Mouse (Mus musculus) left cerebral cortex, adult 18-20 months (tissue): Measurements from ENCODE around the gene Dclre1b. TPM values are rescaled to one million over a fixed set of nuclear protein-coding genes. Genes with fewer than 3 reads are reported as not detected.
A peak's percentile ranks its signal among the peaks of the same experiment; 100 is the strongest.

Source experiments
- DNase-seq, 2 experiments: peaks; one replicate each; pipeline ENCODE4 v3.0.0; 2021 to 2022; ENCODE audit warnings: low spot score in 2 of 2, mixed read lengths in 1 of 2
- total RNA-seq, 2 experiments: library from RNA; stranded (reverse); gene quantifications; 2 replicates each; pipeline ENCODE4 v1.2.3; 2021

Dclre1b gene
- total RNA-seq, 2 experiments from 2014 or later = 5.9 to 7.8 TPM

DNA sequence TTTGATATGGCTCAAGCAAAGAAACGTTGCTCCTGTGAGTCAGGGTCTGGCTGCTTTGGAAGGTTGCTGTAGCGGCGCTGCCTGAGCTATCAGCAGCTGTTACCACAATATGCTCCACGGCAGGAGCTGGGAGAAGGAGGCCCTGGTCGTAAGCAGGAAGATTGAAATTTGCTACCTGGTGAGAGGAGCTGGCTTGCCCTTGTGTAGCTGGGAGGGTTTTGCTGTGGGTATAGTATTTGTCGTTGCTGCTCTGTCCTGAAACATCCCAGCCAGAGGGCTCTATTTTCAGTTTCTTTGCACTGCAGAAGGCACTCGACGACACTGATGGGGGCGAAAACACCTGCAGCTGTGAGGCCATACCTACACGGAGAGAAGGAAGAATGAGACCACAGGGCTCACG, 31.3 kb downstream of the Dclre1b start:
- DNase-seq = peak in 1 of 2 experiments; percentile 19

DNA sequence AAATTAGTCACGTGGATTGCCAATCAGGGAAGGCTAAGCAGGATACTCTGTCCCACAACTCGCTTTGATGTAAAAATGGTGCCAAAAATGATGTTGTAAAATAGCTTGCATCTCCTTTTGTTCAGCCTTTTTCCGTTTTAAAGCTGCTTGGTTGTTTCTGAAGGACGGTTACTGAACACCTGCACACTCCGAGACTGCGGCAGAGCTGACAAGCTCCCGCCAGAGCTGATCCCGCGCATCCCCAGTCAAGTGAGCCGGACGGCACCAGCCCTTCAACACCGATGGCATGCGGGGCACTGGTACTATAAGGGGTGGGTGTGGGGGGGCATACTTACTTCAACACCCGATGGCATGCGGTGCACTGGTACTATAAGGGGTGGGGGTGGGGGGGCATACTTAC, 35.2 kb downstream of the Dclre1b start:
- no peak for DNase-seq

DNA sequence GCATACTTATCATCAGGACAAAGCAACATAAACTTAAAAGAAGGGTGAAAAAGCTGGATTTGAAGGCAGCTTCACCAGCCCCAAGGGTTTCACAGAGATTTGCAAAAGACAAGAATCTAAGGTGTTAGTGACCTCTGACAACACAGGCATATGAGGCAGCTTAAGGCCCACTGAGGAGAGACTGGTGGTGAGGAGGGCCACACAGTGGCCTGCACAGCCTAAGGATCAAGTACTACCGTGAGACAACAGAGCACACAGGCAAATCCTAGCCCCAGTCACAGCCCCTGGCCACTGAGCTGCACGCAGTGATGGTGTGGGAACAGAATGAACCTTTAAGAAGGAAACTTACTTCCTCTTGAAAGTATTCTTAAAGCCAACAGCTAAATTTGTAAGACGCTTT, 35.7 kb downstream of the Dclre1b start:
- DNase-seq = no peak

DNA sequence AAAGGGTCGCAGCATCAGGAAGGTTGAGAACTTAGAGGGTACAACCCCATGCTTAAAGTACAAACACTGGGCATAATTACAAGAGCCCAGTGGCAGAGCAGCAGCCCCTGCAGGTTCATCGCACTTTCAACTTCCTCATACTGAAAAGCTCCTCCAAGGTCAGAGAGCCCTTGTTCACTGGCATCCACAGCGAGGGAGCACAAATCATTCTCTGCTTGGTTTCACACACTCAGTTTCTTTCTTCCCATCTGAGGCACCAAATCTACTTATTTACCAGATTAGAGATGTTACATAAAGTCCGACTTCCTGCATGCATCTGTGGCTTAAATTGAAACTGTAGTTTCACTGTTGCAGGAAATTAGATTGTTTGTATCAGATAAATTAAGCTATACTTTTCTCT, 36.4 kb downstream of the Dclre1b start:
- no peak for DNase-seq

DNA sequence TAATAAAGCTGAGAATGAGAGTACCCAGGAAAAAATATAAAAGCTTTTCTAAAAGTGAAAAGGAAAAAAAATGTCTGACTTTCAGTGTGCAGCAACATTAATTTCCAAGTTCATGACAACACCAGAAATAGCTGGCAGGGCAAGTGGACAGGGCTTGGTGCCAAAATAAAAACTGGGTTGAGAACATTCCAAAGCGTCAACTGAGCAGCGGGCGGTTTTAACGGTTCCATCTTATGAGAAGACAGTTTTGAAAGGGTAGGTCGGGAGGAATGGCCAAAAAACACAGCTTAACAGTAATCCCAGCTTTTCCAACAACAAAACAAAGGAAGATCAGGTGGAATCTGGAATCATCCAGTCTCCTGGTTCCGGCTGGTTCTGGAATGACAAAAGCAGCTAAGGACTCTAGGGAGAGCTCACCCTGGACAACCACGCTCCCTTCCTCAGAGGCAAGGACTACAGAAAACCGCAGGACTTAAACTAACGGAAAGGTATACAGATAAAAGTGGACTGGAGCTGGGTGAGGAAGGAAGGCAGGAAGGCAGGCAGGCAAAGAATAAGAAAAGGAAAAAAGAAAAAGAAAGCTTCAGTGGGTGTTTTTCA, 37.6 kb downstream of the Dclre1b start:
- no peak for DNase-seq

DNA sequence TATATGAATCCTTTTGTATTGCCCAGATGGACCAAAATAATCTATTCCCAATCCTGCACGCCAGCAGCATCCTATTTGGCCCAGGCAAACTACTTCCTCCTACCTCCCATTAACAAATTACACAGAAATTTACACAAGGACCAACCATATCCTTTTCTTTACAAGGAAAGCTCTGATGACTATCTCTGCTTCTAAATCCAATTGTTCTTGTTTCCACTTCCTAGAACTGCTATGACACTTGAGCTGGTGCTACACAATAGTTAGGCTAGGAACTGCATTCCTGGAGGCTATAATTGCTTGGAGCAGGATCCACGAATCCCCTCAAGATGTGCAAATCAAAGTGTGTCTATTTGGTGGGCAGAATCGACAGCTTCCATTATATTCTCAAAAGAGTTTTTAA, 42.5 kb downstream of the Dclre1b start:
- no peak for DNase-seq

DNA sequence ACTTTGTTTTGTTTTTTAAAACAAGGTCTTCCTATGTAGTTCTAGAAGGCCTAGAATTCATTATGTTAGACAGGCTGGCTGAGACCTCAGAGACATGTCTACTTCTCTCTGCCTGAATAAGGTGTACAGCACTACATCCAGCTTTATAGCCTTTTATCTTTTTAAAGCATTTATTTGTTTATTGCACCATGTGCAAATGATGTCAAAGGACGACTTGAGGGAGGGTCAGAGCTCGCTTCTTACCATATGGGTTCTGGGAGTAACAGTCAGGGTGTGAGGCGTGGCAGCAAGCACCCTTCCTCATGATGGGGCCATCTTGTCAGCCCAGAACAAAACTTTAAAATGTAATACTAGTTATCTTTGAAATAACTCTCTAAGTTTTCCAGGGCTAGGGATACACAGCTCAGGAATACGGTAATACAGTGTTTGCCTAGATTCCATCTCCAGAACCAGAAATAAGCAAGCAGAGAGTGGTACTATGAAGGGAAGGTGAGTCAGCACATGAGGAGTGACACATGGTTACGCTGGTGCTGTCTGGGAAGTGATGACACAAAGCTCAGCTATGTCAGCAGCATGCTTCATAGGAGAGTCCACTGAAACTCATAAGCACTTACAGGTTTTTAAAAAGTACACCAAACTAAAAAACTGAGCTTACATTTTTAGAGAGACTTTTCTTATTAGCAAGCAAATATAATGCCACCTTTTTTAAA, 49.8 kb downstream of the Dclre1b start:
- DNase-seq = no peak

DNA sequence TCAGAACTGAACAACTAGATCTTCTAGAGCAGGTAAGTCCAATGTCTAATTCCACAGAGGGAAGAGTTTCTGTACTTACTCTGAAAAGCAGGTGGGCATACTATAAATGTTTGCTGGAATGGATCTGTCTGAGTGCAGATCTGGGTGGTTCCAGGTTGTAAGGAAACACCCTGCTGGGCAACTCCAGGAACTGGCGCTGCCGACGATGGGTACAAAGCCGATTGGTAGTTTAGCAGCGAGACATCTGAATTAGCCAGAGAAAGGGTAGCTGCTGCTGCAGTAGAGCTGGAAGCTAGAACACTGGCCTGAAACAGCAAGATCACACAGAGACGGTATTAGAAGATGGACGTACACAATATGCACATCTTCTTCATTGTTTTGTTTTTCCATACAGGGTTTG, 50.8 kb downstream of the Dclre1b start:
- DNase-seq = no peak

DNA sequence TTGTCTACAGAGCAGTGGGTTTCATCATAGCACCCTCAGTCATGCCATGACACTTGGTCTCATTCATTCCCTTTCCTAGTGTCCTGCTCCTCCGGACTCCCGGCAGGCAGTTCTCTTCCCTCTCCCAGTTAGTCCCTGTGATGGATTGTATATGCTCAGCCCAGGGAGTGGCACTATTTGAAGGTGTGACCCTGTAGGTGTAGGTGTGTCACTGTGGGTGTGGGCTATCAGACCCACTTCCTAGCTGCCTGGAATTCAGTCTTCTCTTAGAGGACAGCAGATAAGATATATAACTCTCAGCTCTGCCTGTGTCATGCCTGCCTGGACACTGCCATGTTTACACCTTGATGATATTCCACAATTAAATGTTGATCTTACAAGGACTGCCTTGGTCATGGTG, 52.3 kb downstream of the Dclre1b start:
- DNase-seq = no peak

DNA sequence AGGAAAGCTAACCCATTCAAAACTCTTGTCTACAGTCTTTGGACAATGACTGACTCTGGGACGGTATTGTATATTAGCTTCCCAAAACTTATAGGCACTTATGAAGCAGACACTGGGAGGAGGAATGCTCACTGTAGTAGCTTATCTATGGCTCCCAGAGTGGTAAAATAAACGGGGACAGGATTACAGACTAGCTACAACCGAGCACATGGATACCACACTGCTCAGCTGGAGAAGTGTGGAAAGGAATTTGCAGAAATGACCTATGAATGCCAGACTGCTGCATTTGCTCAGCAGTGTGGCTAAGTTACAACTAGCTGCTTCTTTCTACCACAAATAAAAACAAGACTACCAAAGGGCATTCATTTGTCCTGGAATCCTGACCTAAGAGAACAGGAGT, 53.9 kb downstream of the Dclre1b start:
- no peak for DNase-seq

DNA sequence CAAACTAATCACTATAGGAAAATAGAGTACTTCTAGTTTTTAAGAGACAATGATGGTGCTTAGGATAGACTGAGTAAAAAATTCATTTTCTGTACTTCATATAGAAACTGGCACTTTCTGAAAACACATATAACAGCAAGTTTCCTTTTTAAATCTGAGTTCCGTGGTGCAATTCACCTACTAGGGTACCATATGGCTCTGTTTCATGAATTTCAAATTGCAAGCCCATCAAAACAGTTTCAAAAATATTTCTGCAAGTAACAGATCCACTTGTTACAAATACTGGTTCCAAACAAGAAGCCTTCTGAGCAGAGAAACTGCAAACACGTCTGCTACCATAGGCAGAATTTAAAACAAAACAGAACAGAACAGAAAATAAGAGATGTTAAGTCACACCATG, 57.7 kb downstream of the Dclre1b start:
- no peak for DNase-seq

Other genes with a start within 250 kb of the Dclre1b start
- gene Syt6, start 234.2 kb downstream of the Dclre1b start, total RNA-seq = 10 to 100 TPM; 15.6 to 17.8 TPM
- under 1 TPM in 1 of 2 experiments, not detected in 1; 0.45 TPM for gene Atg4a-ps, start 163.4 kb downstream of the Dclre1b start, total RNA-seq
- 10 to 100 TPM; 11.9 to 13.4 TPM for gene Olfml3, start 71.4 kb downstream of the Dclre1b start, total RNA-seq
- gene Gm10964, start 70.1 kb downstream of the Dclre1b start, total RNA-seq = not detected
- 100 to 1,000 TPM; 117 to 124 TPM for gene Hipk1, start 17.9 kb downstream of the Dclre1b start, total RNA-seq
- gene Ap4b1, start 76 bp upstream of the Dclre1b start, total RNA-seq = 10 to 100 TPM; 11.7 to 13.4 TPM
- under 1 TPM; 0.74 to 0.75 TPM for gene Gm43064, start 129 bp upstream of the Dclre1b start, total RNA-seq
- under 1 TPM; 0.47 to 0.56 TPM for gene Bcl2l15, start 23.2 kb upstream of the Dclre1b start, total RNA-seq
- 1 to 10 TPM; 1.0 to 1.3 TPM for gene Ptpn22, start 50.4 kb upstream of the Dclre1b start, total RNA-seq
- gene Rsbn1, start 104.7 kb upstream of the Dclre1b start, total RNA-seq = 10 to 100 TPM; 25.5 to 28.7 TPM
- gene Phtf1, start 158.7 kb upstream of the Dclre1b start, total RNA-seq = 10 to 100 TPM; 44.6 to 49.2 TPM